In the genomic region with DNA sequence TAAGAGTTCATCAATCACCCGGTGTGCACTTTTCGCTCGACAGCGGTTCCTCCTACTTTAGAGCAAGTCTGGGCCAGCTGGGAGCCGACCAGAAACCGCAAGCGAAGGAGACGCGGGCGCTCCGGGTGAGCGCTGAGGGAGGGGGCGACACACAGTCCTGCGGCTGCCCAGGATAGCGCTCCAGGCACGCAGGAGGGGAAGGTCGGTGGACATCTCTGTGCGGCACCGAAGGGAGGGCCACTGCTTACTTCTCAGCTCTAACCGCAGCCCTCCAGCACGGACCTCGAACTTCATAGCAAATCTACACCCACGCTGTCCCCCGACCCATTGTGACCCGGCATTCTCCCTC, we compare ENCODE assay signal across 8 mouse cellular contexts. TPM values are rescaled to one million over a fixed set of nuclear protein-coding genes. Genes with fewer than 3 reads are reported as not detected.
DNase-seq lines count a peak whose midpoint lies in the region; ATAC-seq and TF ChIP-seq lines count a peak whose summit lies in the region.
"Had no signal": no experiment of that assay in that cellular context is flagged by ENCODE, and none has a peak within 500 bp of the region (broad histone marks: within the 10 kb centered on the region; RNA-seq: fewer than 3 reads in every experiment).

No protein-coding gene starts in this region.

- no peaks in the 10 kb centered on the region for H3K36me3 ChIP-seq in liver, embryonic 12.5 days
- H3K36me3 ChIP-seq in liver, postnatal 0 days (replicated peaks; ENCODE audit: insufficient read depth, low read length): no peaks in the 10 kb centered on the region
- no peaks in the 10 kb centered on the region for H3K36me3 ChIP-seq in embryonic facial prominence, embryonic 14.5 days (ENCODE audit: control insufficient read depth, insufficient read depth, low read length)
- no peaks in the 10 kb centered on the region for H3K36me3 ChIP-seq in hindbrain, postnatal 0 days (ENCODE audit: insufficient read depth, low read length)
- peaks cover 9% of the 10 kb centered on the region; the same call in 1 of the 2 replicates for H3K36me3 ChIP-seq in neural tube, embryonic 13.5 days

- WGBS in liver, embryonic 12.5 days (ENCODE audit: insufficient replicate concordance): under 1% methylated on average over 25 of the region's 25 CpGs
- WGBS in liver, postnatal 0 days (ENCODE audit: insufficient replicate concordance): 0% methylated on average over 23 of the region's 25 CpGs
- WGBS in embryonic facial prominence, embryonic 14.5 days: 3% methylated on average over 11 of the region's 25 CpGs
- 2% methylated on average over 22 of the region's 25 CpGs for WGBS in hindbrain, postnatal 0 days
- WGBS in neural tube, embryonic 13.5 days: under 1% methylated on average over 25 of the region's 25 CpGs

- H3K27ac ChIP-seq in liver, embryonic 12.5 days: no peak overlapping the region
- no peak overlapping the region for H3K27ac ChIP-seq in liver, postnatal 0 days (ENCODE audit: low read depth)
- no peak overlapping the region for H3K27ac ChIP-seq in embryonic facial prominence, embryonic 14.5 days (replicated peaks; ENCODE audit: low read depth, low read length)
- H3K27ac ChIP-seq in hindbrain, postnatal 0 days: no peak overlapping the region
- peak overlapping the region; percentile 79 for H3K27ac ChIP-seq in neural tube, embryonic 13.5 days (replicated peaks)

- no peak for TF ChIP-seq CTCF in liver, postnatal 0 days (IDR thresholded peaks at IDR 0.05; ENCODE audit: low read depth)
- no peak for TF ChIP-seq CTCF in hindbrain, postnatal 0 days (IDR thresholded peaks at IDR 0.05; ENCODE audit: low read depth)

- peak overlapping the region; percentile 40 for H3K4me2 ChIP-seq in liver, embryonic 12.5 days
- H3K4me2 ChIP-seq in liver, postnatal 0 days (ENCODE audit: low read depth, low read length): no peak overlapping the region
- H3K4me2 ChIP-seq in embryonic facial prominence, embryonic 14.5 days (ENCODE audit: low read depth, low read length): peak overlapping the region; percentile 62
- peak overlapping the region; percentile 52 for H3K4me2 ChIP-seq in hindbrain, postnatal 0 days (ENCODE audit: low read depth, low read length)
- peak overlapping the region; percentile 69 for H3K4me2 ChIP-seq in neural tube, embryonic 13.5 days

- ATAC-seq in liver, embryonic 12.5 days: no peak
- ATAC-seq in liver, postnatal 0 days: no peak
- ATAC-seq in embryonic facial prominence, embryonic 14.5 days (ENCODE audit: low read depth): 0 out of 2 replicates have a peak, but pooled peaks have one; percentile 41
- ATAC-seq in hindbrain, postnatal 0 days: no peak
- ATAC-seq in neural tube, embryonic 13.5 days (ENCODE audit: low read depth): peak; percentile 8; the same call in 1 of the 2 replicates
- no peak for ATAC-seq in erythroblast, adult 5-6 weeks (replicated peaks; ENCODE audit: low FRiP score, poor library complexity, severe bottlenecking)

- peak overlapping the region; percentile 7; the same call in 1 of the 2 replicates for H3K4me3 ChIP-seq in liver, embryonic 12.5 days
- no peak overlapping the region for H3K4me3 ChIP-seq in liver, postnatal 0 days (ENCODE audit: low read depth, low read length)
- peak overlapping the region; percentile 33 for H3K4me3 ChIP-seq in embryonic facial prominence, embryonic 14.5 days (ENCODE audit: low read depth, low read length)
- H3K4me3 ChIP-seq in hindbrain, postnatal 0 days (ENCODE audit: low read length): peak overlapping the region; percentile 32
- H3K4me3 ChIP-seq in neural tube, embryonic 13.5 days: peak overlapping the region; percentile 30

- 0 out of 2 replicates have a peak, but pooled peaks cover 7% of the 10 kb centered on the region for H3K4me1 ChIP-seq in liver, embryonic 12.5 days
- H3K4me1 ChIP-seq in liver, postnatal 0 days (ENCODE audit: insufficient read depth): peaks cover 5% of the 10 kb centered on the region; the same call in 1 of the 2 replicates
- peaks cover 17% of the 10 kb centered on the region; the same call in 1 of the 2 replicates for H3K4me1 ChIP-seq in embryonic facial prominence, embryonic 14.5 days (ENCODE audit: control insufficient read depth, insufficient read depth, low read length)
- H3K4me1 ChIP-seq in hindbrain, postnatal 0 days (ENCODE audit: insufficient read depth, low read length): no peaks in the 10 kb centered on the region
- H3K4me1 ChIP-seq in neural tube, embryonic 13.5 days (replicated peaks): peaks cover 58% of the 10 kb centered on the region

- TF ChIP-seq EP300 in liver, postnatal 0 days (IDR thresholded peaks at IDR 0.05; ENCODE audit: low read depth): no peak

- no peaks in the 10 kb centered on the region for H3K9me3 ChIP-seq in liver, embryonic 12.5 days (replicated peaks)
- no peaks in the 10 kb centered on the region for H3K9me3 ChIP-seq in liver, postnatal 0 days (ENCODE audit: low read length)
- H3K9me3 ChIP-seq in embryonic facial prominence, embryonic 14.5 days (ENCODE audit: control insufficient read depth, low read length): no peaks in the 10 kb centered on the region
- H3K9me3 ChIP-seq in hindbrain, postnatal 0 days (ENCODE audit: low read length): no peaks in the 10 kb centered on the region
- H3K9me3 ChIP-seq in neural tube, embryonic 13.5 days: no peaks in the 10 kb centered on the region

- no peak overlapping the region for H3K9ac ChIP-seq in liver, embryonic 12.5 days
- no peak overlapping the region for H3K9ac ChIP-seq in liver, postnatal 0 days (replicated peaks)
- peak overlapping the region; percentile 38; the same call in 1 of the 2 replicates for H3K9ac ChIP-seq in embryonic facial prominence, embryonic 14.5 days (ENCODE audit: low read depth, low read length)
- H3K9ac ChIP-seq in hindbrain, postnatal 0 days (replicated peaks; ENCODE audit: low read length): no peak overlapping the region; the same call in 1 of the 2 replicates
- peak overlapping the region; percentile 72 for H3K9ac ChIP-seq in neural tube, embryonic 13.5 days

- DNase-seq in liver, postnatal 0 days: no peak
- no peak for DNase-seq in embryonic facial prominence, embryonic 14.5 days (ENCODE audit: low spot score)
- DNase-seq in hindbrain, postnatal 0 days (ENCODE audit: low spot score): peak; percentile 7
- DNase-seq in frontal cortex, postnatal 10 days (ENCODE audit: low spot score in 2 of 2): no peak
- DNase-seq: cerebellum, postnatal 25 days had no signal

- peaks cover 96% of the 10 kb centered on the region for H3K27me3 ChIP-seq in liver, embryonic 12.5 days (replicated peaks)
- peaks cover 91% of the 10 kb centered on the region for H3K27me3 ChIP-seq in liver, postnatal 0 days (ENCODE audit: insufficient read depth, low read length)
- H3K27me3 ChIP-seq in embryonic facial prominence, embryonic 14.5 days (replicated peaks; ENCODE audit: control insufficient read depth, insufficient read depth, low read length): peaks cover 98% of the 10 kb centered on the region
- peaks cover 72% of the 10 kb centered on the region for H3K27me3 ChIP-seq in hindbrain, postnatal 0 days (ENCODE audit: insufficient read depth, low read length)
- H3K27me3 ChIP-seq in neural tube, embryonic 13.5 days: no peaks in the 10 kb centered on the region

RNA-seq across cellular contexts. Expression of a gene that starts 9.6 kb away (rescaled TPM):
- 0.07 TPM in 1 of 2 replicates, not detected in the other for polyA plus RNA-seq in liver, embryonic 12.5 days (2016; fragmentation: Nextera tagmentation; extraction: Ambion mirVana)
- not detected in 2 replicates for polyA plus RNA-seq in liver, postnatal 0 days (2015; fragmentation: Nextera tagmentation; extraction: Ambion mirVana)
- polyA plus RNA-seq in embryonic facial prominence, embryonic 14.5 days (2014; fragmentation: Nextera tagmentation; extraction: Ambion mirVana): 3.9 and 4.7 TPM in 2 replicates
- total RNA-seq in hindbrain, postnatal 0 days (2014; rRNA removed): 0.26 and 1.7 TPM in 2 replicates
- polyA plus RNA-seq in hindbrain, postnatal 0 days (2015; fragmentation: Nextera tagmentation; extraction: Ambion mirVana): 0.43 and 0.46 TPM in 2 replicates
- polyA plus RNA-seq in neural tube, embryonic 13.5 days (2015; fragmentation: Nextera tagmentation; extraction: Ambion mirVana): 6.4 and 9.0 TPM in 2 replicates
- not detected in 2 replicates for total RNA-seq in erythroblast, adult 5-6 weeks (2015; ENCODE audit: low replicate concordance)
- not detected in 2 replicates for total RNA-seq in erythroblast, adult 5-6 weeks (2017; ENCODE audit: low replicate concordance)

RNA-seq across cellular contexts. Expression of a gene that starts 26.6 kb away (rescaled TPM):
- not detected in 2 replicates for polyA plus RNA-seq in liver, embryonic 12.5 days (2016; fragmentation: Nextera tagmentation; extraction: Ambion mirVana)
- not detected in 2 replicates for polyA plus RNA-seq in liver, postnatal 0 days (2015; fragmentation: Nextera tagmentation; extraction: Ambion mirVana)
- 0.13 TPM in 1 of 2 replicates, not detected in the other for polyA plus RNA-seq in embryonic facial prominence, embryonic 14.5 days (2014; fragmentation: Nextera tagmentation; extraction: Ambion mirVana)
- 1.3 and 3.5 TPM in 2 replicates for total RNA-seq in hindbrain, postnatal 0 days (2014; rRNA removed)
- polyA plus RNA-seq in hindbrain, postnatal 0 days (2015; fragmentation: Nextera tagmentation; extraction: Ambion mirVana): 0.37 and 0.70 TPM in 2 replicates
- polyA plus RNA-seq in neural tube, embryonic 13.5 days (2015; fragmentation: Nextera tagmentation; extraction: Ambion mirVana): 2.2 and 2.4 TPM in 2 replicates
- total RNA-seq in erythroblast, adult 5-6 weeks (2015; ENCODE audit: low replicate concordance): not detected in 2 replicates
- not detected in 2 replicates for total RNA-seq in erythroblast, adult 5-6 weeks (2017; ENCODE audit: low replicate concordance)

RNA-seq across cellular contexts. Expression of a gene that starts 41.4 kb away (rescaled TPM):
- not detected in 2 replicates for polyA plus RNA-seq in liver, embryonic 12.5 days (2016; fragmentation: Nextera tagmentation; extraction: Ambion mirVana)
- polyA plus RNA-seq in liver, postnatal 0 days (2015; fragmentation: Nextera tagmentation; extraction: Ambion mirVana): not detected in 2 replicates
- 0.63 and 0.82 TPM in 2 replicates for polyA plus RNA-seq in embryonic facial prominence, embryonic 14.5 days (2014; fragmentation: Nextera tagmentation; extraction: Ambion mirVana)
- total RNA-seq in hindbrain, postnatal 0 days (2014; rRNA removed): 13.9 and 18.1 TPM in 2 replicates
- polyA plus RNA-seq in hindbrain, postnatal 0 days (2015; fragmentation: Nextera tagmentation; extraction: Ambion mirVana): 1.6 and 1.9 TPM in 2 replicates
- polyA plus RNA-seq in neural tube, embryonic 13.5 days (2015; fragmentation: Nextera tagmentation; extraction: Ambion mirVana): 6.9 and 7.2 TPM in 2 replicates
- total RNA-seq in erythroblast, adult 5-6 weeks (2015; ENCODE audit: low replicate concordance): not detected in 2 replicates
- total RNA-seq in erythroblast, adult 5-6 weeks (2017; ENCODE audit: low replicate concordance): not detected in 2 replicates

RNA-seq across cellular contexts. Expression of a gene that starts 41.4 kb away (rescaled TPM):
- 0.18 and 0.30 TPM in 2 replicates for polyA plus RNA-seq in liver, embryonic 12.5 days (2016; fragmentation: Nextera tagmentation; extraction: Ambion mirVana)
- polyA plus RNA-seq in liver, postnatal 0 days (2015; fragmentation: Nextera tagmentation; extraction: Ambion mirVana): not detected in 2 replicates
- polyA plus RNA-seq in embryonic facial prominence, embryonic 14.5 days (2014; fragmentation: Nextera tagmentation; extraction: Ambion mirVana): 3.8 and 4.7 TPM in 2 replicates
- 31.3 and 36.8 TPM in 2 replicates for total RNA-seq in hindbrain, postnatal 0 days (2014; rRNA removed)
- 25.2 and 26.3 TPM in 2 replicates for polyA plus RNA-seq in hindbrain, postnatal 0 days (2015; fragmentation: Nextera tagmentation; extraction: Ambion mirVana)
- polyA plus RNA-seq in neural tube, embryonic 13.5 days (2015; fragmentation: Nextera tagmentation; extraction: Ambion mirVana): 24.2 and 33.8 TPM in 2 replicates
- total RNA-seq in erythroblast, adult 5-6 weeks (2015; ENCODE audit: low replicate concordance): not detected in 2 replicates
- not detected in 2 replicates for total RNA-seq in erythroblast, adult 5-6 weeks (2017; ENCODE audit: low replicate concordance)

RNA-seq across cellular contexts. Expression of a gene that starts 48.7 kb away (rescaled TPM):
- 0.11 and 0.14 TPM in 2 replicates for polyA plus RNA-seq in liver, embryonic 12.5 days (2016; fragmentation: Nextera tagmentation; extraction: Ambion mirVana)
- polyA plus RNA-seq in liver, postnatal 0 days (2015; fragmentation: Nextera tagmentation; extraction: Ambion mirVana): 0.04 TPM in 1 of 2 replicates, not detected in the other
- 8.7 and 10.3 TPM in 2 replicates for polyA plus RNA-seq in embryonic facial prominence, embryonic 14.5 days (2014; fragmentation: Nextera tagmentation; extraction: Ambion mirVana)
- 0.37 and 9.2 TPM in 2 replicates for total RNA-seq in hindbrain, postnatal 0 days (2014; rRNA removed)
- polyA plus RNA-seq in hindbrain, postnatal 0 days (2015; fragmentation: Nextera tagmentation; extraction: Ambion mirVana): 0.21 TPM in 1 of 2 replicates, not detected in the other
- polyA plus RNA-seq in neural tube, embryonic 13.5 days (2015; fragmentation: Nextera tagmentation; extraction: Ambion mirVana): 17.4 and 22.8 TPM in 2 replicates
- not detected in 2 replicates for total RNA-seq in erythroblast, adult 5-6 weeks (2015; ENCODE audit: low replicate concordance)
- not detected in 2 replicates for total RNA-seq in erythroblast, adult 5-6 weeks (2017; ENCODE audit: low replicate concordance)

Comparison
In these comparisons a context has a peak if more than half of its experiments do, and no peak if none do; other contexts are left out.
1. ATAC-seq: peak in embryonic facial prominence, embryonic 14.5 days (single experiment) and neural tube, embryonic 13.5 days (single experiment); none in liver, embryonic 12.5 days (single experiment), liver, postnatal 0 days (single experiment), hindbrain, postnatal 0 days (single experiment) and erythroblast, adult 5-6 weeks (single experiment).
2. H3K9ac ChIP-seq: peak in embryonic facial prominence, embryonic 14.5 days (single experiment) and neural tube, embryonic 13.5 days (single experiment); none in liver, embryonic 12.5 days (single experiment), liver, postnatal 0 days (single experiment) and hindbrain, postnatal 0 days (single experiment).